Mouse (Mus musculus) urinary bladder, postnatal 25 days (tissue): Measurements from ENCODE around the gene Drap1.

ENCODE experiments used
- DNase-seq: peaks from one replicate; pipeline ENCODE4 v3.0.0; 2022; ENCODE audit warnings: low spot score

The Drap1 gene

DNA sequence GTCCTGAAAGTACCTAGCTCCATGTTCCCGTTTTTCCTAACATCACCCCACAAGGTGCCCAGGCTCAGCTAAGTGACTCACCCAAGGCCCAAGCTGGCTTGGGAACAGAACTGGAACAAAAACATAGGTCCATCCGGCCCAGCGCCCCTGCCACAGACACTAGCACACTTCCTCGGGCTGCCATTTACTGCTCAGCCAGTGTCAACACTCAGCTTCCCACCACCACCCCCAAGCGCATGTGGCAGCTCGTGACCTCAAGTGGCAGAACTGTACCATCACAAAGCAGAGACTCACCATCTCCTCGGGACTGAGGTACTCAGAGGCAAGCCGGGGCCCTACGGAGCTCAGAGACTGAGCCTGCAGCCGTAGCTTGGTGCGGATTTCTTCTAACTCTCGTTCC is 41.5 kb downstream of the Drap1 start:
- DNase-seq = no peak

DNA sequence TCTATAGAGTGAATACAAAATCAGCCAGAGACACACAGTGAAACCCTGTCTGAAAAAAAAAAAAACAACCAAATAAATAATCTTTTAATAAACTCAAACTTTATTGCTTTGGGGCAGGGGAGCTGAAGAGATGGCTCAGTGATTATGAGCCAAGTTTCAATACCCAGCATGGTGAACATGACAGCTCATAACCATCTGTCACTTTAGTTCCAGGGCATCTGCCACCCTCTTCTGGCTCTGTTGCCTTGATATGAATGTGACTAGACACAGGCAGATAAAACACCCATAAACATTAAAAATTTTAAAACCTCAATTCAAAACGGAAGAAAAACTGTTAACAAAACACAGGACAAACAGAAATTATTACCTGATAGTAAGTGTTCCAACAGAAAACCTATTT is 47.3 kb downstream of the Drap1 start:
- no peak for DNase-seq

DNA sequence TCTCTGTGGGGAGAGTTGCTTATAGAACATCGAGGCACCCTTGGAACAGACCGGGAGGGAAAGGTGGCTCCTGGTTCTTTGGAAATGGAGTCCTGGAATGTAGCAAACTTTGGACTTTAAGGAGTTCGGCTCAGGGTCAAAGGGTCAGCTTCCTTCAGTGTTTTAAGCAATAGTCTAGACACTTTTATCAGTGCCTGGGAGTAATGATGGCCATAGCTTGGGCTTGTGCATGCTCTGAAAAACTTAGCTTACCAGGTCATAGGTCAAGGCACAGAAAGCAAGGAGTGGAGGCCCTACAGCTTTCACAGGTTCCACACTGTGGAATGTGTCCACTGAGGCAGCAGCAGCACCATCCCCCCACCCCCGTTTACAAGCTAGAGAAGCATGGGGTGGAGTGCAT is 50.0 kb downstream of the Drap1 start:
- no peak for DNase-seq

DNA sequence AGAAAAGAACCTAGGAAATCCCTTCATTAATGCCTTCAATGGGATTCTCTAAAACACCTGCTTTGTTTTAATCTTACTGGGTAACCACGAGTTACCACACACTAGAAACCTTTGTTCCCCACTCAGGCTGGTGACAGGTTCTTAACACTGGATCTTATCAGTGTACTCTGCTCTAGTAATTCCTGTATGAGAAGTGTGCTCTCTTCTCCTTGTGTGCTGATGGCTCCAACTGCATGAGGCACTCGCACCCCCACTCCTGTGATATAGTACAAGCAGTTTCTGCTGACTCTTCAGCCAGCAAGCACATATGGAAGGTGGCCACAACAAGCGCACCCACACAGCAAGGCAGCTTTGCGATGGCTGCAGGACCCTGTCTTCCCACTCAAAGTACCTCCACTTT is 50.6 kb downstream of the Drap1 start:
- no peak for DNase-seq
